Mouse (Mus musculus) stomach, postnatal 0 days (tissue): ENCODE data around the gene Mrps33. TPM values are rescaled to one million over a fixed set of nuclear protein-coding genes. Genes with fewer than 3 reads are reported as not detected.

Experiments
- ATAC-seq: fragments of 200-750 bp; cut with Nextera tagmentation; 2 replicates; pipeline ENCODE4 v1.8.0; 2017; ENCODE audit not compliant: low FRiP score, low TSS enrichment
- DNase-seq: peaks from one replicate; pipeline ENCODE4 v3.0.0-alpha.2; 2016; ENCODE audit warnings: low spot score
- H3K27ac ChIP-seq: fragments of 300-500 bp; sonication (generic); replicated peaks from 2 replicates; pipeline ENCODE4 v1.5.1; 2014; ENCODE audit warnings: mild to moderate bottlenecking, control low read depth
- H3K27me3 ChIP-seq: fragments of 300-500 bp; sonication (generic); 2 replicates; pipeline ENCODE4 v1.6.1; 2014; ENCODE audit warnings: low read length; ENCODE audit not compliant: control insufficient read depth, insufficient read depth
- H3K36me3 ChIP-seq: fragments of 300-500 bp; sonication (generic); 2 replicates; pipeline ENCODE4 v1.6.1; 2014; ENCODE audit warnings: low read length, mixed read lengths; ENCODE audit not compliant: control insufficient read depth, insufficient read depth
- H3K4me1 ChIP-seq: fragments of 300-500 bp; sonication (generic); replicated peaks from 2 replicates; pipeline ENCODE4 v1.6.1; 2014; ENCODE audit warnings: antibody characterized with exemption; ENCODE audit not compliant: control insufficient read depth, insufficient read depth
- H3K4me2 ChIP-seq: fragments of 300-500 bp; sonication (generic); replicated peaks from 2 replicates; pipeline ENCODE4 v1.6.1; 2014; ENCODE audit warnings: low read depth, mild to moderate bottlenecking, control low read depth, moderate library complexity
- H3K4me3 ChIP-seq: fragments of 300-500 bp; sonication (generic); 2 replicates; pipeline ENCODE4 v1.5.1; 2014; ENCODE audit warnings: low read depth, low read length, control low read depth
- H3K9ac ChIP-seq: fragments of 300-500 bp; sonication (generic); 2 replicates; pipeline ENCODE4 v1.6.1; 2014; ENCODE audit warnings: mild to moderate bottlenecking, low read length, control low read depth, mixed read lengths
- H3K9me3 ChIP-seq: fragments of 300-500 bp; sonication (generic); 2 replicates; pipeline ENCODE4 v1.6.1; 2016; ENCODE audit warnings: low read length; ENCODE audit not compliant: control insufficient read depth
- CTCF ChIP-seq: IDR thresholded peaks from 2 replicates; pipeline ENCODE4 v1.5.1; 2016; ENCODE audit warnings: antibody characterized with exemption, low read depth, mild to moderate bottlenecking, moderate library complexity
- EP300 ChIP-seq: optimal IDR thresholded peaks from 2 replicates; pipeline ENCODE3; 2016; ENCODE audit warnings: antibody characterized with exemption
- WGBS: fragments of 180-500 bp; shearing (Covaris S2); extraction: QIAGEN DNeasy Blood & Tissue Kit; methylation state at CpG from one replicate; pipeline ENCODE4 v1.1.7; 2014; 5-methylcytosine and 5-hydroxymethylcytosine counted together
- polyA plus RNA-seq: library from polyadenylated mRNA; unstranded; fragments of >200 nt; fragmentation: Nextera tagmentation; extraction: Ambion mirVana; gene quantifications from 2 replicates; pipeline ENCODE4 v1.2.1, GENCODE M21; 2015

Gene Mrps33
- polyA plus RNA-seq, 1 experiment from 2014 or later: 151 TPM

GRCm38 (mm10) chr6:39800977-39801376, 9.8 kb downstream of the Mrps33 start:
- no peak for TF ChIP-seq EP300
- no peak for TF ChIP-seq CTCF
- Histone ChIP-seq H3K36me3 (no peaks in the 10 kb centered on the region; the same call in 1 of the 2 replicates), H3K9ac (no peak overlapping the region), H3K9me3 (no peaks in the 10 kb centered on the region), H3K27ac (no peak overlapping the region), H3K4me3 (no peak overlapping the region), H3K4me1 (no peaks in the 10 kb centered on the region), H3K27me3 (no peaks in the 10 kb centered on the region), H3K4me2 (no peak overlapping the region)
- ATAC-seq (no peak), DNase-seq (no peak)
- 86% methylated on average over 7 of the region's 7 CpGs for WGBS

DNA sequence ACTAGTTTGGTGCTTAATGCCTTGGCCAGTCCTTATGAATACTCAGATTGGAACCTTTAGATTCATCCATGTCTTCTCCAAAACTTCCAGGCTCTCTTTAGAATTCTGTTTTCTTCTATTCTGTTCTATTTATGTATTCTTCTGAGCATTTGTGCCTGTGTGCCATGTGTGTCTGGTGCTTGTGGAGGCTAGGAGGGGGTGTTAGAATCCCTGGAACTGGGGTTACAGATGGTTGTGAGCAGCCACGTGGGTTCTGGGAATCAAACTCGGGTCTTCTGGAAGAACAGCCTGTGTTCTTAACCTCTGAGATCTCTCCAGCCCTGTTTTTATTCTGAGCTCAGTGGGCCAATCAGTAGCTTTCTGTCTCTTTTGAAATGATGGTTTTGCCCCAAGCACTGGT, 13.7 kb downstream of the Mrps33 start:
- no peak overlapping the region for H3K4me3 ChIP-seq
- no peaks in the 10 kb centered on the region for H3K9me3 ChIP-seq
- H3K9ac ChIP-seq: no peak overlapping the region
- no peaks in the 10 kb centered on the region for H3K27me3 ChIP-seq
- H3K4me1 ChIP-seq: no peaks in the 10 kb centered on the region
- no peak overlapping the region for H3K4me2 ChIP-seq
- no peak overlapping the region for H3K27ac ChIP-seq
- H3K36me3 ChIP-seq: no peaks in the 10 kb centered on the region; the same call in 1 of the 2 replicates
- ATAC-seq: no peak
- TF ChIP-seq EP300 (no peak), CTCF (no peak)
- no peak for DNase-seq
- WGBS: 58% methylated on average over 2 of the region's 2 CpGs

- TF ChIP-seq CTCF (no peak), EP300 (no peak)
- Histone ChIP-seq H3K36me3 (no peaks in the 10 kb centered on the region; the same call in 1 of the 2 replicates), H3K9me3 (no peaks in the 10 kb centered on the region), H3K9ac (no peak overlapping the region), H3K4me1 (no peaks in the 10 kb centered on the region), H3K4me2 (no peak overlapping the region), H3K4me3 (no peak overlapping the region), H3K27ac (no peak overlapping the region), H3K27me3 (no peaks in the 10 kb centered on the region)
- no peak for ATAC-seq
- WGBS: 67% methylated on average over 1 of the region's 1 CpGs
- no peak for DNase-seq
Observed at GRCm38 (mm10) chr6:39796150-39796549, 14.6 kb downstream of the Mrps33 start.

DNA sequence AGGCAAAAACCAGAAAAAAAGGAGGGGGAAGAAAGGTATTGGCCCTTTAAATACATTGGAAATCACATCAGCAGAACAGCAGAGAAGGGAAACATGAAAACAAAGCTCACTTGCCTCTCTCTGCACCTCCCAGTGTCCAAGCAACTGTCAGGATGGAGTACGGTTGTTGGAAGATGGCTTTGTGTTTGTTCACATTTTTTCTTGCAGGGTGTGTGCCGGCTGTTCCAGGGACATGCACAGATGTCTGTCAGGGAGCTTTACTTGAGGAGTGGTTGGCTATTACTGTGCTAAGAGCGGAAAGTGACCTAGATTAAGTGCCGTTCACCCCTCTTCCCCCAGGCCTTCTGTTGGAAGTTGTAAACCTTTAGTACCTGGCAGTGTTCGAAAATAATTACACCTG, 19.0 kb downstream of the Mrps33 start:
- Histone ChIP-seq H3K4me1 (no peaks in the 10 kb centered on the region), H3K27ac (no peak overlapping the region), H3K9ac (no peak overlapping the region), H3K36me3 (no peaks in the 10 kb centered on the region), H3K27me3 (no peaks in the 10 kb centered on the region), H3K4me3 (no peak overlapping the region), H3K9me3 (no peaks in the 10 kb centered on the region), H3K4me2 (no peak overlapping the region)
- ATAC-seq (no peak), DNase-seq (no peak)
- 64% methylated on average over 5 of the region's 5 CpGs for WGBS
- TF ChIP-seq CTCF: no peak
- TF ChIP-seq EP300: no peak

DNA sequence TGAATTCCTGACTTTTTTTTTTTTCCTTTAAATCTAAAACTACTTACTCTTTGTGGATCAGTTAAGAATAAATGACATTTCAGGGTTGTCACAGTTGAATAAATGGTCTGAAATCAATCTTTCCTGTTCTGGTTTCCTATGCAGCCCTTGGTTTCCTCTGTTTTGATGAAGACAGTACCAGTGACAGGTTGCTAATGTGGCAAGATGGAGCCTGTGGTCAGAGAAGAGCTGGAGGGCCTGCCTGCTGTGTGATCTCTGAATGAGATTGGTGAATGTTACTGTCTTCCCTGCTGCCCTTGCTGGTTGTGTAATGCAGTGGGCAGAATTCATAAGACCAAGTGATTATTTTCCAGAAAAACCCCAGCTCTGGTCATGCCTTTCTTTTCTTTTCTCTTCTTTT, 22.4 kb downstream of the Mrps33 start:
- H3K9ac ChIP-seq: no peak overlapping the region
- no peaks in the 10 kb centered on the region for H3K36me3 ChIP-seq
- H3K27me3 ChIP-seq: no peaks in the 10 kb centered on the region
- no peak overlapping the region for H3K27ac ChIP-seq
- no peaks in the 10 kb centered on the region for H3K4me1 ChIP-seq
- H3K4me3 ChIP-seq: no peak overlapping the region
- H3K9me3 ChIP-seq: no peaks in the 10 kb centered on the region
- TF ChIP-seq CTCF: no peak
- TF ChIP-seq EP300: no peak
- DNase-seq (no peak), ATAC-seq (no peak)
- H3K4me2 ChIP-seq: no peak overlapping the region

DNA sequence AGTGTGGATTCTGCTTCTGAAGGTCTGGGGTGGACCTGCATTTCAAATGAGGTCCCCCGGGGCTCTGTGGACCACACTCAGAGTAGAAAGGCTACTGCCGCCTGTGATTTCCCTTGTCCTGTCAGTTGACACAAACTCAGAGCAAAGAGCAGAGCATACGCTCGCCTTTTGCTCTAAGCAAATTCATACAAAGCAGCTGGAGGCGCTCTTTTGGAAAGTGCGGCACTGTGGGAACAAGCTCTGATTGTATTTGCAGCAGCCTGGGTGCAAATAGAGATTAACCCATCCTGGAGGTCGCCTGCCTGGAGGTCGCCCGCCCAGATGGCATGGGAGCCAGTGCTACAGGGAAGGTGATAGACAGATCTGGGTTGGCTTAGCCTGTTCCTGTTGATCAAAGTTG, 23.0 kb downstream of the Mrps33 start:
- no peak for DNase-seq

More for the DNA sequence above, 23.0 kb downstream of the Mrps33 start:
- H3K27me3 ChIP-seq: no peaks in the 10 kb centered on the region
- no peak overlapping the region for H3K4me2 ChIP-seq
- TF ChIP-seq EP300: no peak
- TF ChIP-seq CTCF: 0 out of 2 replicates have a peak, but pooled peaks have one; percentile 2
- WGBS: 15% methylated on average over 9 of the region's 9 CpGs
- no peak overlapping the region for H3K27ac ChIP-seq
- H3K9ac ChIP-seq: no peak overlapping the region
- no peak for ATAC-seq
- no peak overlapping the region for H3K4me3 ChIP-seq
- H3K4me1 ChIP-seq: no peaks in the 10 kb centered on the region
- no peaks in the 10 kb centered on the region for H3K36me3 ChIP-seq
- H3K9me3 ChIP-seq: no peaks in the 10 kb centered on the region
